Mouse (Mus musculus) liver, embryonic 14.5 days (tissue): ENCODE results near the gene Mycbpap.
A peak's percentile ranks its signal among the peaks of the same experiment; 100 is the strongest.

Source experiments
- CTCF ChIP-seq: IDR thresholded peaks from 2 replicates; pipeline ENCODE4 v1.5.1; 2016; ENCODE audit warnings: antibody characterized with exemption, low read depth, control low read depth
- EP300 ChIP-seq: IDR thresholded peaks from 2 replicates; pipeline ENCODE4 v1.6.1; 2016; ENCODE audit warnings: antibody characterized with exemption, low read depth

DNA sequence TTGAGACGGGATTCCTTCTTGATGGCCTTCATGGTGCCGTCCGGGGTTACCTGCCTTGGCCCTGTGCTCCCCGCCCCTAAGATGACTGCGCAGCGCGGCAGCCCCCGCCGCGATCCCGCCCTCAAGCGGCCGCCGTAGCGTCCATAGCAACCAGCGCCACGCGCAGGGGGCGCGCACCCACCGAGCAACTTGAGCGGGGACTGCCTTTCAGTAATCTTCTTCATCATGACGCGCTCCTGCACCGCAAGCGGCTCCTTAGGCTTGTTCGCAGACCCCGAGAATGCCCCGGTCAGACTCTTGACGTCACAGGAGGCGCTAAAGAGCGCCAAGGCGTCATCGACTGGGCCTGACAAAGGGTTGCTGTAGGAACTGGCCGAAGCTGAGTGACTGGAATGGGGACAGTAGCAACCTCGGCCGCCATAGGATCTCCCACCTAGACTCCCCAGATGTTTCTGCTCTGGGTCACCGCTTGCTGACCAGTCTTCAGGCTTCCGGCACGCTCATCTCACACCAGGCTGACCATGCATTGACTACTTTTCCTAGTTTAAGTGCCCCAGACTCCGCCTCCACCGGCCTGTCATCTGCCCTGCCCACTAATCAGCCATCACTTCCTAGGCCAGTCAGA is at the start of gene Mycbpap:
- TF ChIP-seq CTCF (peak; percentile 32; the same call in 1 of the 2 replicates), EP300 (no peak)
